Mouse (Mus musculus): ENCODE results near the gene Rnls. TPM values are rescaled to one million over a fixed set of nuclear protein-coding genes. Genes with fewer than 3 reads are reported as not detected.

Rnls gene
- 1 to 10 TPM in 1 of 2 experiments, under 1 TPM in 1; 0.93 to 1.2 TPM for total RNA-seq (2023)

DNA sequence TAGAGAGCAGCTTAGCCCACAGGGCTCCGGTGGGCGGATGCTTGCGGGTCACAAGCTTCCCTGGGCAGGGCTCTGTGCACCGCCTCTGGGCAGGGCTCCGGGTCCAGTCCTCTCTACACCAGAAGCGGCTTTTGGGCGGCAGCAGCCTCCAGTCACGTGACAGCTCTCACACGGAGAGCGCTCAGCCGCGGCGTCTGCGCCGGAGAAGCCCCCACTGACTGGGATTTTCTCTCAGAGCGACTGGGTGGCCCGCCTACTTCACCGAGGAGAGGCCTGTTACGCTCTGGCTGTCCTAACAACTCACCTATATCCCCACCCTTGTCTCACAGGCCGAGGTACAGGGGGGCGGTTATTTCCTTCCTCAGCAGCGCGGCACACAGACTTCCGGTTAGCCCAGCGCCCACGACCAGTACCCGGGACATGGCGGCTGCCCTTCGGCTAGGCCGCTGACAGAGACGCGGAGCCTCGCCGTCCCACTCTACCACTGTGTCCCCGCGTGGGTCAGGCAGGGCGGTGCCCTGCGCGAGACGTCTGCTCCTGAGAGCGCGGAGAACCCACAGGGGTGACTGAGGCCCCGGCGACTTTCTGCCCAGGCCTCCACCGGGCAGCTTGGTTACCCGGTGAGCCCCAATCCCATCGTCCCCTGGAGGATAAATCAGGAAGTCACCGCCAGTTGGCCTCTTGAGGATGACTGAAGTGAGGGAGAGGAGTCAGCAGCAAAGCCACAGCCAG lies at the start of gene Rnls:
TSS of gene Rnls (minus strand) at position 645 of the 732 bp plus-strand sequence.

Other genes starting within 250 kb of the Rnls start
- not detected for gene Lipo4, start 125.5 kb upstream of the Rnls start, total RNA-seq (2023)
- gene Gm8978, start 233.0 kb upstream of the Rnls start, total RNA-seq (2023) = not detected